Comparison of ENCODE assay signal across 10 mouse cellular contexts in genomic region chr3:38892791-38893224, GRCm38 (mm10). TPM values are rescaled to one million over a fixed set of nuclear protein-coding genes. Genes with fewer than 3 reads are reported as not detected.
A peak's percentile ranks its signal among the peaks of the same experiment; 100 is the strongest.
DNase-seq lines count a peak whose midpoint lies in the region; ATAC-seq lines count a peak whose summit lies in the region.
"Had no signal": no experiment of that assay in that cellular context is flagged by ENCODE, and none has a peak within 500 bp of the region (broad histone marks: within the 10 kb centered on the region; RNA-seq: fewer than 3 reads in every experiment).

No protein-coding gene starts in this region.

- H3K4me3 ChIP-seq in embryonic facial prominence, embryonic 12.5 days: peak overlapping the region; percentile 78
- peak overlapping the region; percentile 29 for H3K4me3 ChIP-seq in hindbrain, embryonic 11.5 days (ENCODE audit: low read depth, low read length)
- H3K4me3 ChIP-seq in midbrain, embryonic 14.5 days (replicated peaks; ENCODE audit: low read depth, low read length): peak overlapping the region; percentile 37
- H3K4me3 ChIP-seq: myocyte had no signal

- peak overlapping the region; percentile 69 for H3K4me2 ChIP-seq in embryonic facial prominence, embryonic 12.5 days (replicated peaks)
- H3K4me2 ChIP-seq in hindbrain, embryonic 11.5 days (replicated peaks; ENCODE audit: low read depth, low read length): peak overlapping the region; percentile 41
- peak overlapping the region; percentile 66 for H3K4me2 ChIP-seq in midbrain, embryonic 14.5 days (ENCODE audit: low read length)

- H3K27me3 ChIP-seq in embryonic facial prominence, embryonic 12.5 days: no peaks in the 10 kb centered on the region
- H3K27me3 ChIP-seq in hindbrain, embryonic 11.5 days (ENCODE audit: control insufficient read depth, insufficient read depth, low read length): no peaks in the 10 kb centered on the region
- no peaks in the 10 kb centered on the region for H3K27me3 ChIP-seq in midbrain, embryonic 14.5 days (ENCODE audit: control insufficient read depth, insufficient read depth, low read length)
- H3K27me3 ChIP-seq: Patski had no signal

- no peak overlapping the region for H3K27ac ChIP-seq in embryonic facial prominence, embryonic 12.5 days
- no peak overlapping the region for H3K27ac ChIP-seq in hindbrain, embryonic 11.5 days (ENCODE audit: low read depth, low read length)
- peak overlapping the region; percentile 37; the same call in 1 of the 2 replicates for H3K27ac ChIP-seq in midbrain, embryonic 14.5 days (replicated peaks; ENCODE audit: low read depth, low read length)

- peak; percentile 31 for DNase-seq in kidney, postnatal 14 days
- no peak for DNase-seq in kidney, adult 9 months
- DNase-seq in hindbrain, embryonic 11.5 days (ENCODE audit: low spot score): no peak
- peak; percentile 71 for DNase-seq in midbrain, embryonic 14.5 days
- no peak for DNase-seq in urinary bladder, postnatal 36 days (ENCODE audit: low spot score in 2 of 2)
- no peak for DNase-seq in adrenal gland, adult 8-10 months
- DNase-seq in testis, postnatal 14 days (ENCODE audit: low spot score): no peak

- ATAC-seq in embryonic facial prominence, embryonic 12.5 days (ENCODE audit: insufficient number of reproducible peaks, insufficient read depth, low FRiP score, low TSS enrichment): no peak
- ATAC-seq in hindbrain, embryonic 11.5 days (ENCODE audit: low FRiP score): no peak
- ATAC-seq in midbrain, embryonic 14.5 days (ENCODE audit: low FRiP score, low TSS enrichment): peak; percentile 10
- ATAC-seq: Patski had no signal

- H3K4me1 ChIP-seq in embryonic facial prominence, embryonic 12.5 days: peaks cover 52% of the 10 kb centered on the region
- peaks cover 3% of the 10 kb centered on the region; the same call in 1 of the 2 replicates for H3K4me1 ChIP-seq in hindbrain, embryonic 11.5 days (replicated peaks; ENCODE audit: control insufficient read depth, insufficient read depth, low read length)
- H3K4me1 ChIP-seq in midbrain, embryonic 14.5 days (ENCODE audit: control insufficient read depth, insufficient read depth, low read length): peaks cover 42% of the 10 kb centered on the region

- WGBS in embryonic facial prominence, embryonic 12.5 days: 23% methylated on average over 6 of the region's 6 CpGs
- 48% methylated on average over 6 of the region's 6 CpGs for WGBS in hindbrain, embryonic 11.5 days
- 21% methylated on average over 6 of the region's 6 CpGs for WGBS in midbrain, embryonic 14.5 days

- no peaks in the 10 kb centered on the region for H3K9me3 ChIP-seq in embryonic facial prominence, embryonic 12.5 days
- H3K9me3 ChIP-seq in hindbrain, embryonic 11.5 days (ENCODE audit: control insufficient read depth, low read length): no peaks in the 10 kb centered on the region
- H3K9me3 ChIP-seq in midbrain, embryonic 14.5 days (ENCODE audit: control insufficient read depth, low read length): no peaks in the 10 kb centered on the region

- H3K9ac ChIP-seq in embryonic facial prominence, embryonic 12.5 days: peak overlapping the region; percentile 28; the same call in 1 of the 2 replicates
- H3K9ac ChIP-seq in hindbrain, embryonic 11.5 days (ENCODE audit: low read depth, low read length): peak overlapping the region; percentile 25; the same call in 1 of the 2 replicates
- peak overlapping the region; percentile 38 for H3K9ac ChIP-seq in midbrain, embryonic 14.5 days (replicated peaks; ENCODE audit: low read length)

- H3K36me3 ChIP-seq in embryonic facial prominence, embryonic 12.5 days: peaks cover 57% of the 10 kb centered on the region
- H3K36me3 ChIP-seq in hindbrain, embryonic 11.5 days (ENCODE audit: control insufficient read depth, insufficient read depth, low read length): peaks cover 15% of the 10 kb centered on the region; the same call in 1 of the 2 replicates
- H3K36me3 ChIP-seq in midbrain, embryonic 14.5 days (ENCODE audit: control insufficient read depth, insufficient read depth, low read length): peaks cover 20% of the 10 kb centered on the region

RNA-seq across cellular contexts. Expression of gene Fat4, which starts 6.1 kb away (rescaled TPM):
- polyA plus RNA-seq in embryonic facial prominence, embryonic 12.5 days (2016; fragmentation: Nextera tagmentation; extraction: Ambion mirVana): 18.3 and 20.4 TPM in 2 replicates
- 13.5 and 15.2 TPM in 2 replicates for polyA plus RNA-seq in hindbrain, embryonic 11.5 days (2014; fragmentation: Nextera tagmentation; extraction: Ambion mirVana)
- polyA plus RNA-seq in midbrain, embryonic 14.5 days (2014; fragmentation: Nextera tagmentation; extraction: Ambion mirVana): 13.4 and 14.6 TPM in 2 replicates
- 10 to 100 TPM in 3 of 4 experiments, 1 to 10 TPM in 1; 8.7 to 20.2 (median 13.7) TPM for total RNA-seq in adrenal gland, adult 8-10 months (2022)

Comparison
In these comparisons a context has a peak if more than half of its experiments do, and no peak if none do; other contexts are left out.
1. DNase-seq: peak in kidney, postnatal 14 days (single experiment) and midbrain, embryonic 14.5 days (single experiment); none in kidney, adult 9 months (single experiment), hindbrain, embryonic 11.5 days (single experiment), urinary bladder, postnatal 36 days (0 of 2), adrenal gland, adult 8-10 months (single experiment) and testis, postnatal 14 days (single experiment).
2. Peak in every context shown above with its lines, with median percentiles within 50 percentile points of each other: H3K4me2 ChIP-seq, H3K4me3 ChIP-seq and H3K9ac ChIP-seq.